ENCODE assay signal across 18 mouse cellular contexts in the genomic region with DNA sequence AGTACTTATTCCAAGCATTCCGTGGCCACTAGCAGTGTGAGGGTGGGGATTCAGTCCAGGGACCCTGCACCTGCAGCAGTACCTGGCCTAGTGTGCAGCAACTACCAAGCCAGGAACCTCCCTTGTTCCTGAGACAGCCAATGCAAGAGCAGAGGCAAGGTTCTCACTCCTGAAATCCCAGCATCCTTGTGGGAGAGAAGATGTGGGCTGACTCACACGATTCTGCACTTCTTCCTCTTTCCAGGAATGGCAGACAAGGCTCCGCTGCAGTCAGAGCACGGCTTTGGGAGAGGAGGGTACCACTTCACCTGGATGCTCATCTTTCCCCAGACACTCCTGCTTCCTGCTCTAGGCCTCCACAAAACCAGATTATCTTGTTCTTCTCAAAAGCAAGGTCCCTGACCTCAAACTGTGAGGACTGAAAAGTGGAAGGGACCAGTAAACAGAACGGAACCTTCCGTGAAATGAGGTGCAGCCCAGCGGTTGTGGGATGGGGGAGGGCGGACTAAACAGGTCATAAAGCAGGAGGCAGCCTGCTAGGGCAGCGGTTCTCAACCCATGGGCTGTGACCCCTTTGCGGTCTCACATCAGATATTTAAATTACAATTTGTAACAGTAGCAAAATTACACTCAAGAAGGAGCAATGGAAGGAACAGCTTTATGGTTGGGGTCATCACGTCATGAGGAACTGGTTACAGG. TPM values are rescaled to one million over a fixed set of nuclear protein-coding genes. Genes with fewer than 3 reads are reported as not detected.
"Had no signal": no experiment of that assay in that cellular context is flagged by ENCODE, and none has a peak within 500 bp of the region (broad histone marks: within the 10 kb centered on the region; RNA-seq: fewer than 3 reads in every experiment).

No protein-coding gene starts in this region.

- H3K4me3 ChIP-seq: intestine, embryonic 15.5 days; layer of hippocampus, adult 2 months; limb, embryonic 15.5 days; liver, embryonic 12.5 days; midbrain, embryonic 10.5 days; myocyte; neural tube, embryonic 12.5 days had no signal

- ATAC-seq: intestine, embryonic 15.5 days; liver, embryonic 12.5 days had no signal

- H3K36me3 ChIP-seq: intestine, embryonic 15.5 days; limb, embryonic 15.5 days; liver, embryonic 12.5 days; midbrain, embryonic 10.5 days; neural tube, embryonic 12.5 days had no signal

- H3K27ac ChIP-seq: intestine, embryonic 15.5 days; kidney, postnatal 0 days; layer of hippocampus, adult 2 months; limb, embryonic 15.5 days; liver, embryonic 12.5 days; midbrain, embryonic 10.5 days; neural tube, embryonic 12.5 days had no signal

- DNase-seq: kidney, adult 18-20 months; kidney, postnatal 4 days; lung, embryonic 14.5 days; lung, postnatal 10 days; lung, postnatal 4 days; midbrain, embryonic 14.5 days; thymus, adult 2 months; thymus, postnatal 36 days had no signal

- H3K9me3 ChIP-seq: intestine, embryonic 15.5 days; limb, embryonic 15.5 days; liver, embryonic 12.5 days; midbrain, embryonic 10.5 days; neural tube, embryonic 12.5 days had no signal

- H3K27me3 ChIP-seq: intestine, embryonic 15.5 days; limb, embryonic 15.5 days; neural tube, embryonic 12.5 days had no signal

RNA-seq across cellular contexts. Expression of a gene that starts 47.6 kb away (rescaled TPM):
- total RNA-seq: megakaryocyte, adult 5-6 weeks; neutrophil, adult 5-6 weeks had no signal
